Mouse (Mus musculus): ENCODE measurements around the gene Fgf3.

The Fgf3 gene

DNA sequence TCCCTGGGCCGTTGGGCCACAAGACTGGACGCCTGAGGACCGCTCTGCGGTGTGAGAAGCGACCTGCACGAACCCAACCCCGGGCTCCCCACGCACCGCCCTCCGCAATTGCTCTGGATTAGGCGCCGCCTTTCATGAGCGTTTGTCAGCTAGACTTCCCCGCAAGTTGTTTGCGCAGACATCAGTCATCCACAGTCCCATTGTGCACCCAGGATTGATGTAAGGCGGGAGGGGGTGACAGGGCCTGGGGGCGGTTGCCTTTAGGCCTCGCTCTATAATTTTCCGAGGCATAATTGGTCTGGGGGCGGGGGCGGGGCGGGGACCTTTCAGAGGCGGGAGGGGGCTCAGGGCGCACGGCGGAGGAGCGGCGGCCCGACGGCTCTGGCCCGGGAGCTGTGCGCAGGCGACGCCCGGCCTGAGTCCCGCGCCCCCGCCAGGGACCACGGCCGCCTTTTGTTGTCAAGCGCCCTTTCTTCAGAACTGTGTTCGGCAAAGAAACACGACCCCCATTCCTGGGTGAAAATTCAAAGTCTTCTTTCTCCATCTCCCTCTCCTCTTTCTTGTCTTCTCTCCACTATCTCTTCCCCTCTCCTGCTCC is at the start of gene Fgf3:
TSS of gene Fgf3 (plus strand) at position 193 of the 598 bp plus-strand sequence.
- DNase-seq (ENCODE audit: low spot score in 2 of 2), result no peak

DNA sequence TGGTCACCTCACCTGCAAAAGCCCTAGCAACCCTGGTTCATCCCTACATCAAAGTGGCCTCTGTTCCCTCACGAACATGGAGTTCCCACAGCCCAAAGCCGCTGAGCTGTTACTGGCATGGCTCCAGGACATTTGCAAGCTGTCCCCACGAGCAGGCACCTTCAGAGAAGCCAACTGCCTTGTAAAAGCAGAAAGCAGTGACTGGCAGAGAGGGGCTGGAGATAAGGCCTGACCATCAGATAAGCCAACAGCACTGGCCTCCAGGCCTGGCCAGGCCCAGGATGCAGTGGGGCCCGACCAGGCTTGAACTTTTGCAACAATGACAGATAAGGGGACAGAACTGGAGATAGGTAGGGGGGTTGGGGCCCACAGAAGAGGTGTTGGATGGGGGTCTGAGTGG is 49.3 kb upstream of the Fgf3 start:
- no peak for DNase-seq (ENCODE audit: low spot score in 2 of 2)

DNA sequence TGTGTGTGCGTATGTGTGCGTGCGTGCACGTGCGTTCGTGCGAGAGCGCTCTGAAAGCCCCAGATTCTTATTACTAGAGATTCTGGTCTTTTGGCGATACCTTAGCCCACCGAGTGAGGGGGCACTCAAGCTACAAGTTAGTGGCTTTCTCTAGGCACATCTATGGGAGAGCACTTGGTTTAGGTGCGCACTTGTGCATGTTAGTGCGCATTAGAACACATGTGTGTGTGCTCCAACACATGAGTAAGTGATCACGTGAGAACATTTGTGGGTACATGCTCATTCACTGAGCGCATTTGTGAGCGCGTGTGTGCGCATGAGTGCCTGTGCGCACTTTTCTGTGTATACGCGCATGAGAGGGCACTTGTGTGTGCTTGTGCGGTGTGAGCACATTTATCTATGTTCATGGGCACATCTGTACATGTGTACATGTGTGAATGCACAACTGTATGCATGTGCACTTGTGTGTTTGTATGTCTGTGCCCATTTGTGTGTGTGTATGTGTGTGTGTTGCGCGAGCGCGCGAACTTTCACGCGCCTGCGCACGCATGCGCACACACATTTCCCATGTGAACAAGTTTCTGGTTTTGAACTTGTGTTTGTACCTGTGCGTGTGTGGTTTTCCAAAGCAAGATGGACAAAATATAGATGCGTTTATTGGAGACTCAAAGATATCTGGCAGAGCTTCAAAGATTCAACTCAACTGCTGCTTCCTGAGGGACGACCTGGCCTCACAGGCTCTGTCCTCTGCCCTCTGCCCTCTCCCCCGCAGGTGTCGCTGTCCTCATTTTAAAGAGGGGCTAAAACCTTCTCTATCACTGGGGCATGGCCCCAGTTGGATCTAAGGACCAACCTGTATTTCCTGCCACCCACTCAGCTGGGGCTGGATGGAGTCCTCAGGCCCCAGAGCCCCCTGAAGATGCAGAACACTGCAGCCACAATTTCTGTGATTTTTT is 48.0 kb upstream of the Fgf3 start:
- no peak for DNase-seq (ENCODE audit: low spot score in 2 of 2)

DNA sequence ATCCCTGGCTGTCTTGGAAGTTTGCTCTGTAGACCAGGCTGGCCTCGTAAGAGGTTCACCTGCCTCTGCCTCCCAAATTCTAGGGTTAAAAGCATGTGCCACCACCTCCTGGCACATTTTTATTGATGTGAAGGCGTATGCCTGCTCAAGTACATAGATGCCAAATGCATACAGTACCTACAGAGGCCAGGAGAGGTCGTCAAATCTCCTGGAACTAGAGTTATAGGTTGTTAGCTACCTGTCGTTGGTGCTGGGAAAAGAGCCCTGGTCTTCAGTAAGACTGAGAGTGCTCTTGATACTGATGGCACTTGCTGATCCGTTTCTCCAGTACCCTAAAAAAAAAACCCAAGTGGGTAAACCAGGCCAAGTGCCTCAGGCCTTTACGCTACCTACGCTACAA is 46.5 kb upstream of the Fgf3 start:
- DNase-seq (ENCODE audit: low spot score in 2 of 2), result no peak

DNA sequence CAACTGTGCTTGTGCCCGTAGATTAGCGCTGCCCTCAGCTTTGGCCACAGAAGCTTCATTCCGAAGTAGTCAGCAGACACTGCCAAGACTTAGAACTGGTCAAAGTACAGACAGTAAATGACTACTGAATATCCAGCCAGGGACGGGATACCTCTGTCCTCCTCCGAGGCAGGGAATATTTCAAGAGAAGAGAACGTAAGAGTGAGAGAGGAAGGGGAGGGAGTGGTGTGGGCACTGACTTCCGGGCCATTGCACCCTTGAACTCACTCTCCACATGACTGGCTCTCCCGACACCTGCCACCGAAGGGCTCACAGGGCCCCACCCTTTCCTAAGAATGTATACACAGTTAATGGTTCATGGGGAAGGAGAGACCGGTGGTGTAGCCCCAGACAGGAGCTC is 44.6 kb upstream of the Fgf3 start:
- no peak for DNase-seq (ENCODE audit: low spot score in 2 of 2)

DNA sequence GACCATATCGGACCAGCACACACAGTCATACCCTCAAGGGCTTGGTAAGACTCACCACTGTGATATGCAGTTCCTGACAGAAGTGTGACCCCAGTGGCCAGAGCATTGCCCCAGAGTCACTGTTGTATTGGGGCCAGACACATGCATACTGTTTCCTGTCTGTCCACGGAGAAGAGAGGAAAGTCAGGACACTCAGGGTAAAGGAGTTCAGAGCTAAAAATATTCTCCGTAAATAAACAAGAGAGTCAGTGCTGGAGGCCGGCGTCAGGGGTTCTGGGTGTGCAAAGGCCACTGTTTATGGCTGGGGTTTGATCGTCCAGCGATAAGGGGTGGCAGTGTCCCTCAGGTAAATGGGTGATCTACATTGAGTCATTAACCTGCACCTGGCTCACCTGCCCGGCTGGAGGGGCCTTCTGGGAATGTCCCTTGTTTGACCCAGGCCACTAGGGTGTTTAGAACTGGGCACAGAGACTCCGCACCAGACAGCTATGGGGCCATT is 41.9 kb upstream of the Fgf3 start:
- DNase-seq (ENCODE audit: low spot score in 2 of 2), result no peak

DNA sequence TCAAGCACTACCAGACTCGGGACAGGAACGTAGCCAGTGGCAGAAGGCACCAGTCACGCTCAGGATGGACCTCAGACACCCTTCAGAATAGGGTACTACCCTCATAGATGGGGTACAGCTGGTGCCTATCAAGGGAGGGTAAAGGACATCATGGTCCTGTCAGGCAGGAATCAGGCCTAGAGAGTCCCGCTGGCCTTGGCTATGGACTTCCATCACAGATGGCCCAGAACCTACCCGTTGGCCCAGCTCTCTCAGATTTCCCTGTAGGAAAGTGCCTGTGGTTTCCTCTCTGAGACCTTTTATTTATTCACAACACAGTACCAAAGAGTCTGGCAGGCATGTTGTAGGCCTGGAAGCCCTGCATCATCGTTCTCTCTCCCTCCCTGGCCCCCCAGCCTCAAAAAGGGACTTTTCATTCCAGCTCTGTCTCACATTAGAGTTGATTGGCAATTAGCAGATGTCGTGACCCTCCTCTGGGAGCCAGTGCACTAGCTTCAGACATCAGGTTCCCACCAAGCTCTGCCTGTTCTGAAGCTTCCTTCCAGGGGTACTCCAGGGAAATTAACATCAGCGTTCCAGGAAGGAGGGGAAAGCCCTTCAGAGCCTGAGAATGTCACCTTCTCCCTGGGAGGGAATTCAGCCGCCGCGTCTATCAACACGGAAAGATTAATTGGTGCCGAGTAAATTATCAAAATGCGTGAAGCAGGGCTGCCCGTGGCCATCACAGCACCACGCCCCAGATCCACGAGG is 40.7 kb upstream of the Fgf3 start:
- DNase-seq (ENCODE audit: low spot score in 2 of 2), result no peak

DNA sequence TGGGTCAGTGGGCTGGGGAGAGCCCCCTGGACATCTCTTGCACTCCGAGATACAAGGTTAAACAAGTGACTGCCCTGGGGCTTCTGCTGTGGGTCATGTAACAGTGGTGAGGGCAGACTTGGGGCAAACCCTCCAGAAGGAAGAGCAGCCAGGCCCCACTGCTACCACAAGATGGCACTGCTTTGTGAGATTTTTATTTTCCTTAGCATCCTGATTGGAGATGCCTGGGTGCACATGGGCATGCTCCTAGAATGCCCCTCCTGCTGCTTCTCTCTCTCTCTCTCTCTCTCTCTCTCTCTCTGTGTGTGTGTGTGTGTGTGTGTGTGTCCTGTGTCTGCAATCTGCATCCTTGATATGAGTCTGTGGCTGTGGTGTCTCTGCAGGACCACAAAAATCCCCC is 39.4 kb upstream of the Fgf3 start:
- DNase-seq (ENCODE audit: low spot score in 2 of 2), result peak in 1 of 2 experiments; percentile 24

DNA sequence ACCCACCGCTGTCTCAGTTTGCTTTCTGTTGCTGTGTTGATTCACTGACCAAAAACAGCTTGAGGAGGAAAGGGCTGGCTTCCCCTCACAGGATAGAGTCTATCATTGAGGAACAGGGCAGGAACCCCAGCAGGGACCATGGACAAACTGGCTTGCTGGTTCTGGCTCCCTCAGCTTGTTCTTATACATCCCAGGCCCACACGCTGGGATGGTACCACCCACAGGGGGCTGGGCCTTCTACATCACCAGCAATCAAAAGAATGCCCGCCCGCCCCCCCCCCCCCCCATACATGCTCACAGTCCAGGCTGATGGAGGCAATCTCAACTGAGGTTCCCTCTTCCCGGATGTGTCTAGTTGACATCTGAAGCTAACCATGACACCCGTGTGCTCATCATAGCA is 30.8 kb upstream of the Fgf3 start:
- DNase-seq (ENCODE audit: low spot score in 2 of 2), result no peak

DNA sequence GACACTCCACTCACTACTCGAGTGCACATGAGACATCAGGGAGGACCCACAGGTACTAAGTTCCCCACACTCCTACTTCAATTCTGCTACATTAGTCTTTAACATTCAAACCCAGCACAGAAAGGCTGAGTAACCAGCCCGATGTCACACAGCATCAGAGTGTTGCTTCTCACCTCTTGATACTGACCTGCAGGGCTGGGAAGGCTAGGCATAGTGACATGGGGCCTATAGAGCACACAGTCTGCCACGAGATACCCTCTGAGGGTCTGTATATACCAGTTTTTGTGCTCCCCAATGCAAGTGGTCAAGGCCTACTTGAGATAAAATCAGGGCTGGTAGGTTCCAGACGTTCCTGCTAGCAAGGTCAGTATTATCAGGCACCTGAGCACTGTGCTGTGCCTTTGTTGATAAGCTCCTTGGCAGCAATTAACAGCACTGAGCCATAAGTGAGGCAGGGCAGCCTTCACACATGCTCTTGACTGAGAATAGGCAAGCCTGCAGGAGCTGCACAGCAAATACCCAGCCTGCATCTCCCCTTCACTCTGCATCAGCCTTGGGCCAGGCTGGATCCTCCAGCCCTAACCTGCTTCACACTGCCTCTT is 29.8 kb upstream of the Fgf3 start:
- no peak for DNase-seq (ENCODE audit: low spot score in 2 of 2)

DNA sequence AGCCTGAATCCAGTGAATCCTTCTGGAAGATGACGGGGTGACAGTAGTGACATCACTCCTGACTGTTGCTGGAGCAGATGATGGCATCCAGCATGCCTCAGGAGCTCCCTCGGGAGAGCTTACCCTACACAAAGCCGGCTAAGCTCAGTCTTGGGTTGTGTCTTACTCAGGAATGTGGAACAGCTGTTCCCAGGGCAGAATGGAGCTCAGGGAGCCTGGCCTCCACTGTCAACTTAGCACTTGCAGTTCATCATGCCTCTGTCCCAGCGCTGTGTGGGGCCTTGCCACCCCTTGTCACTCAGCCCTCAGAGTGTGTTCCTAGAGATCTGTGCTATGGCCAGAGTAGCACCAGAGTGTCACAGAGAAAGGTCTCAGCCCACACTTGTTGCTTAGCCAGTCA is 26.4 kb upstream of the Fgf3 start:
- no peak for DNase-seq (ENCODE audit: low spot score in 2 of 2)

DNA sequence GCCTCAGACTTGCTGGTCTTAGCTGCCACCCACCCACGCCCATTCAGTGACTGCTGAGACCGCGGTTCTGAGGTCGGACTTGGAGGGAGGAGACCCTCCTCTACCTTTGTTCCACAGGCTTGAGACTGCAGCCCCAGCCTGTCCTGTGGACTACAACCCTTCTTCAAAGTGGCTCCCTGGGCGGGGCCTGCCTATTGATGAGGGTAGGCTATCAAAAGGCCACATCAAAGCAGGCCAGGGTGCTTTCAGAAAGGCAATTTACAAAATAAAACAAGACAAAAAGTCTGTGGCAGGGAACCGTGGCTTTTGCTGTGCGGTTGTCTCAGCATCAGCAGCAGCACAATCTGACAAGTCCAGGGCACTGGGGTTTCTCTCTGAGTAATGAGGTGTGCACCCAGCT is 16.0 kb upstream of the Fgf3 start:
- DNase-seq (ENCODE audit: low spot score in 2 of 2), result no peak

DNA sequence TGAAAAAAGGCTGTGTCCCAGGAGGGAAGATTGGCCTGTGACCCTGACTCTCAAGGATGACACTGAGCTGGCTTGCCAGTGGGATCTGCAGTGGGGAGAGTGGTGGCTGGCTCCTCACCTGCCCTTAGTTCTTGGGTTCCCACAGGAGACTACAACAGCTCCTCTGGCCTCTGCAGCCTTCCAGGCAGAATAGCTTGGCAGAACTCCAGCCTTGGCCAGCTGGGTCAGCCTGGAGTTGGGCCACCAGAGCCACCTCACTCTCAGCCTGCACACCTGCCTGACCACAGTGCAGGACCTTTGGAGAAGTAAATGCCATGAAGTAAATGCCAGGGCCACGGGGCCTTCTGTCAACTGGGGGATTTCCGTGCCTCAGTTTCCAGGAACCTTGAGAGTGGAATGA is 13.9 kb upstream of the Fgf3 start:
- no peak for DNase-seq (ENCODE audit: low spot score in 2 of 2)

DNA sequence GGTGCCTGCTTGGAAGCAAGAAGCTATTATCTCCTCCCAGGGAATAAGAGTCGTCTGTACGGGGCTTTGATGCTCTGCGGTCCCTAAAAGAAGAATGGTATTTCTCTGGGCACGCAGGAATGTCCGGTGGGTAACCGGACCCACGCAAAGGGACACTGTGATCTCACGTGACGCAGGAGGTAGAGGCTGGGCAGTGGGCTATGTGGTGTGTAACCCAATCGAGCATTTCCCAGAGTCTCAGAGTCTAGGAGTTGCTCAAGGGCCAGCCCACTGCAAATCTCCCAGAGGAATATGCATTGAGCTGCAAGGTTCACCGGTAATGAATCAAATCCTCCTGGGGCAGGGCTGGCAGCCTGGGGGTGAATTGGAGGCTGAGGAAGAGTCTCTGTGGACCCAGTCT is 9.5 kb upstream of the Fgf3 start:
- DNase-seq (ENCODE audit: low spot score in 2 of 2), result no peak

DNA sequence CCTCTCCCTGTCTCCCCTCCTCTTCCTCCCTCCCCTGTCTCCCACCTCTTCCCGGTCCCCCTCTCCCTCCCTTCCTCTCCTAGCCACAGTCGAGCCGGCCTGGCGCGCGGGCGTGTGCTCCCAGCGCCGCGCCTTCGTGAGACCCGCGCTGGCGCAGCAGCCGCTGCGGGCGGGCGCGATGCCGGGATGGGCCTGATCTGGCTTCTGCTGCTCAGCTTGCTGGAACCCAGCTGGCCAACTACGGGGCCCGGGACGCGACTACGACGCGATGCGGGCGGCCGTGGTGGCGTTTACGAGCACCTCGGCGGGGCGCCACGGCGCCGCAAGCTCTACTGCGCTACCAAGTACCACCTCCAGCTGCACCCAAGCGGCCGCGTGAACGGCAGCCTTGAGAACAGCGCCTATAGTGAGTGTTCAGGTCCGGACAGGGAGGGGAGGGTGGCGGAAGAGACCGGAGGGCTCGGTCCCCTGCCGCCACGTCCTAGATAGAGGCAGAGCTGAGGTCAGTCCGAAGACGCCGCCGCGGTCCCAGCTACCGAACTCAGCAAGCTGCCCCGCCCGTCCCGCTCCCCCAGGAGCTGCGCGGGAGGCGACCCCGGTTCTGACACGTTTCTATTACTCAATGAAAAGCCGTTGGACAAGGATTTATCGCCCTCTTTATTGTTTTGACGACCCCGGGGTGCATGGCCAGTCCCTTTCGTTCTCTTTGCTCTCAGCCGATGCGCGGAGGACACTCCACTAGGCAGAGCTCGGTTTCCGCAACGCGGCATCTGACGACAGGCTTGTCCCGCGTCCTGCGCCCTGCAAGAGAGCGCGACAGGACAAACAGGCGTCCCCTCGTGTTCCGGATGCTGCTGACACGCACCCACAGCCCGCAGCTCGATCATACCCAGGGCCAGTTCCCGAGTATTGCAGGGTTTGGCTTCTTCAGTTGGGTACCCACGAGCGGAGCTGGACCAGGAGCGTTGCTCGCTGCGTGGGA is 930 bp downstream of the Fgf3 start:
- no peak for DNase-seq (ENCODE audit: low spot score in 2 of 2)

DNA sequence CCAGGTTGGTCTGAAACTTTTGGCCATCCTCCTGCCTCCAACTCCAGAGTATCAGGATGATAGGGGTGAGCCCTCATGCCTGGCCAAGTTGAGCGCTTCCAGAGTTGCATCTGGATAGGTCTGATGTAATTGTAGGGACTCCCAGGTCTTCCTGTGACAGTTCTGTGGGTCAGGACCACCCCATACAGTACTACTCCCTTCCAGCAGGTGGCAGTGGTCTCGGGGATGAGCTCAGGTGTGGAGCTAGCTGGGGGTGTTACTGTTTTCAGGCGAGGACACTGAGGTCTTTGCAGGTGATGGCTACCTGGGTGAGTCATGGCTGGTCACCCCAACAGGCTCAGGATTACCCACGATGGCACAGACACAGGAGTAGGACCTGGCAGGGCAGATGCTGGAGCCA is 8.3 kb downstream of the Fgf3 start:
- peak in 1 of 2 experiments; percentile 9 for DNase-seq (ENCODE audit: low spot score in 2 of 2)

DNA sequence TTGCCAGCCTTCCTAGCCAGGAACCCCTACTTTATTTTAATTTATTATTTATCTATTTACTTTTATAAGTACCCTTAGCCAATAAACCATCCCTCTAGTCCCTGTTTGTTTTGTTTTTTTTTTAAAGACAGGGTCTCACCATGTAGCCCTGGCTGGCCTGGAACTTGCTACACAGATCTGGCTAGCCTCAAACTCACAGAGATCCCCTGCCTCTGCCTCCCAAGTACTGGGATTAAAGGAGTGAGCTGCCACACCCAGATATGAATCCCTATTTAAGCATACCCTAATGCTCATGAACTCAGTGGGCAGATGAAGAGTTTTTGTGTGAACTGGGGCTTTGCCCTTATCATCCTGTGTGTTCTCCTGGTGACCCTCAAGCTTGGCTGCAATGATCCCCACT is 9.2 kb downstream of the Fgf3 start, which contains the start of gene Fgf4:
TSS of gene Fgf4 (plus strand) at position 301 of the 400 bp plus-strand sequence.
- no peak for DNase-seq (ENCODE audit: low spot score in 2 of 2)

DNA sequence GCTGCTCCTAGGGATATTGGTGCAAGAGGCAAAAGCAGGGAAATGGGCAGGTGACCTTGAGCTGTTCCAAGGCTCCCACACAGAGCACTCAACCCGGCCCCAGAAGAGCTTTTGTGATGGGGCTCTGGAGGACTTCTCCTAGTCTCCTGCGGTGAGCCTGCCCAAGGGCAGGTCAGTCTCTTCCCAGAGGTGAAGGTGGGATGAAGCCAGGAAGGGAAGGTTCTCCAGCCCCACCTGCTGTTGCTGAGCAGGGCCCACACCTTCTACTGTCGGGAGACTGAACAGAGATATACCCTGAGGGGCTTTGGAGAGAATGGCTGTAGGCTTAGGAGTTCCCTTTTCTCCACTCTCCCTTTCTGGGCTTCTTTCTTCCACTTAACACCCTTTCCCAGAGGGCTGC is 13.4 kb downstream of the Fgf3 start:
- DNase-seq (ENCODE audit: low spot score in 2 of 2), result no peak

DNA sequence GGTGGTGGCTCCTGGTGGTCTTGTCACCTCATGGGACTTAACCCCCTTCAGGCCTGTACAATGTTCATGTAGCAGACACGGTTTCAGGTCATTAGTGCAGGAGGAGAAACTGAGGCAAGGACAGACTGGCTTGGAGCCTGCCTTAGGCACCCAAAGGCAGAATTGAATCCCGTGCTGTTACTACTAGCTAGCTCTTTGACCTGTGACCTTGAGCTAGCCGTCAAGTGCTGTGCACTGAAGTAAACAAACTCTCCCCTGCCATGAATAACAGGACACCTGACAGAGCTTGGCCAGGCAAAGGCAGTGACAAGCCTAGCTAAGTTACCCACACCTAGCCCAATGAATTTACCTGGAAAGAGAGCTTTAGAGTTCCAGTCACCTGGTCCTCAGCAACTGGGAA is 17.1 kb downstream of the Fgf3 start:
- no peak for DNase-seq (ENCODE audit: low spot score in 2 of 2)

DNA sequence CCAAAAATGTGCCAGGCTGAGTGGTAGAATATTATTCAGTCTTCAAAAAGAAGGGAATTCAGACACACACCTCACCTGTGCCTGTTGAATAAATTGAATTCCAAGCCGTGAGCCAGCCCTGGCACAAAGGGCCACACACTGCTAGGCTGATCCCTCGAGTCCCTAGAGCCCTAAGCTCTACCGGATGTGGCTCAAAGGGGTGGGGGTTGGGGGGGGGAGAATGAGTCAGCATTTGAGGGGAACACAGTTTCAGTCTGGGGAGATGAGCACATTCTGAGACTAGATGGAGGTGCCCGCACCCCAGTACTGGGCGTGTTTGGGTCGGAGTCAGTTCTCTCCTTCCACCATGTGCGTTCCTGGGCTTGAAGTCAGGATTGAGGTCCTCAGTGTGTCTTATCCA is 19.3 kb downstream of the Fgf3 start:
- DNase-seq (ENCODE audit: low spot score in 2 of 2), result no peak

Data from left cerebral cortex, adult 9 months (tissue).